Mouse (Mus musculus): ENCODE results near the gene Gm20716. TPM values are rescaled to one million over a fixed set of nuclear protein-coding genes. Genes with fewer than 3 reads are reported as not detected.

Gm20716 gene
- total RNA-seq, 2 experiments from 2014 or later: 25.5 to 31.8 TPM

DNA sequence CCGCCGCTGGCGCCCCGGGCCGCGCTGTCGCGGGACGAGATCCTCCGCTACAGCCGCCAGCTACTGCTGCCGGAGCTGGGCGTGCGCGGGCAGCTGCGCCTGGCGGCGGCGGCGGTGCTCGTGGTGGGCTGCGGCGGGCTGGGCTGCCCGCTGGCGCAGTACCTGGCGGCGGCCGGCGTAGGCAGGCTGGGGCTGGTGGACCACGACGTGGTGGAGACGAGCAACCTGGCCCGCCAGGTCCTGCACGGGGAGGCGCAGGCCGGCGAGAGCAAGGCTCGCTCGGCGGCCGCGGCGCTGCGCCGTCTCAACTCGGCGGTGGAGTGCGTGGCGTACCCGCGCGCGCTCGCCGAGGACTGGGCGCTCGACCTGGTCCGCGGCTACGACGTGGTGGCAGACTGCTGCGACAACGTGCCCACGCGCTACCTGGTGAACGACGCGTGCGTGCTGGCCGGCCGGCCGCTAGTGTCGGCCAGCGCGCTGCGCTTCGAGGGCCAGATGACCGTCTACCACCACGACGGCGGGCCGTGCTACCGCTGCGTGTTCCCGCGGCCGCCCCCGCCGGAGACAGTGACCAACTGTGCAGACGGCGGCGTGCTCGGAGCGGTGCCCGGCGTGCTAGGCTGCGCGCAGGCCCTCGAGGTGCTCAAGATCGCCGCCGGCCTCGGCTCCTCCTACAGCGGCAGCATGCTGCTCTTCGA is 758 bp upstream of the Gm20716 start:
- peak in 1 of 2 experiments; percentile 42 for DNase-seq (ENCODE audit: low spot score in 2 of 2)
- intact Hi-C loops (cut with DNase I): no loop called here

DNA sequence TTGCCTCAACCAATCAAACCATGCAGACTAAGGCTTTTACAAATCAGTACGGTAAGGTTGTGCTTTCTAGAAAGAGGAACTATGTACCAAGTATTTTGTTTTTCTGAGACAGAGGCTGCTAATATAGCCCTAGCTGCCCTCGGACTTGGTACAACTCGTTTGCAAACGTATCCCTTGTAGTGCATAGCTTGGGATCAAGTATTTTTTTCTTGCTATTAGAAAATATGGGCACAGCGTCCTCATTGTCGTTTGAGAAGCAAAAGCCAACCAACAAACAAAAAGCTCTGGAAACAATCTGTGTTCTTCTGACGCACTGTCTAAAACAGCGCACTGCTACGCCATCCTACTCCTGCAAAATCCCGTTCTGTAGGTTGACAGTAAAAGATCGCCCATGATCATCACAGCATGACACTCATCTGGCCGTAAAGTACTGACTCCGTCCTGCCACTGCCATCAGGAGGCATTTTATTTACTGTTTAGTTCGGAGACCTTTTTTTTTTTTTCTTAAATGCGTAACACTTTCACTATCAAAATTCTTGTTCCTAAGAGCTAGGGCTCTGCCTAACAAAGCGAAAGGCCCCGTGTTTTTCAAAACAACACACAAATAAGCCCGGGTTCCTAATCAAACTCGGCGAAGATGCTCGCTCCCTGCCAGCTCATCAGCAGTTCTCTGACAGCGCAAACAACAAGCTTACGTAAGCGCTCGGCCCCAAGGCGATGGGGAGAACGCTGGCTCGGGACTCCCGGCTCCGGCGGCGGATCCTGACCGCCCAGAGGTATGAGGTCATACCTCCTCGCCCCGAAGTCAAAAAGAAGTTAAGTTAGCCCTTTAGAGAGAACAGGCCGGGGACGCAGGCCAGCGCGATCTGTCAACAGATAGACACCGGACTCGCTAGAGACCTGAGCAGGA is 793 bp downstream of the Gm20716 start:
- intact Hi-C loops (cut with DNase I): no loop called here
- peak; percentile 36 to 38 for DNase-seq (ENCODE audit: low spot score in 2 of 2)

DNA sequence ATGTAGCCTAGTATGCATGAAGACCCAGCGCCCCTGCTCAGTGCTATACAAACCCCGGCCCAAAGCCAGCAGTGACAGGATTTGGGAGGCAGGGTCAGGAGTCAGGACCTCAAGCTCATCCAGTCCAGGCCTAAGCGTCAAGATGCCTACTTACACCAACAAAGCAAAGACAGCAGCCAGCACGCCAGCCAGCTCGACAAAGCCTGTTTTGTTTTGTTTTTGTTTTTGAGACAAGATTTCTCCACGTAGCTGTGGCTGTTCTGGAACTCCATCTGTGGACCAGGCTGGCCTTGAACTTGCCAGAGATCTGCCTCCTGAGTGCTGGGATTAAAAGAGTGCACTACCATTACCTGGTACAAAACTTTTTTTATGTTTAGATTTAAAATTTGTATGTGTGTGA is 6.8 kb downstream of the Gm20716 start:
- no peak for DNase-seq (ENCODE audit: low spot score in 2 of 2)
- intact Hi-C loops (cut with DNase I): no loop called here

DNA sequence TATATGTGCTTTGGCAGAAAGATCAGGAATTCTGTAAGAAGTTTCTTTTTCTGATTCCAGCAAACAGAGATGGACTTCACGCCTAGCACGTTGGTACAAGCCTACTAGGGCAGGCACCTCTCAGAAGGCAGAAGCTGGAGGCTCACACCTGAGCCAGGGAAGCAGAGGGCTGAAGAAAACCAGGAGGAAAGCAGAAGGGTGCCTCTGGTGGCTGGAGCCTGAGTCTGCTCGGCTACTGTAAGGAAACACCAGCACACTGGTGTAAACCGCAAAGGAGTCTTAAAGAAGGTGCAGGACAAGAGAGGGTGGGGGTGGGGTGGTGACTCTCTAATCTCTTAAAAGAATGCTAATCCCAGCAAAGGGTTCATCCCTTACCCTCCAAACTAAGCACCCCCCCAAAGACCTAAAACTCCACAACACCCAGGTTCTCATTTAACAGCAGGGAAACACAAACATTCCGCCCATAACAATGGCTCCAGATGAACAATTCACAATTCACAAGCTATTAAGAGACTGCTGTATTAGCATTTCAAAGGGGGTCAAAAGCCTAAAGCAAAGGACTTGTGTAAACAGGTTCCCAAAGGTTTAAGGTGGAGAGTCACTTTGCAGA is 16.3 kb downstream of the Gm20716 start:
- intact Hi-C loops (cut with DNase I): no loop called here
- DNase-seq (ENCODE audit: low spot score in 2 of 2): no peak

DNA sequence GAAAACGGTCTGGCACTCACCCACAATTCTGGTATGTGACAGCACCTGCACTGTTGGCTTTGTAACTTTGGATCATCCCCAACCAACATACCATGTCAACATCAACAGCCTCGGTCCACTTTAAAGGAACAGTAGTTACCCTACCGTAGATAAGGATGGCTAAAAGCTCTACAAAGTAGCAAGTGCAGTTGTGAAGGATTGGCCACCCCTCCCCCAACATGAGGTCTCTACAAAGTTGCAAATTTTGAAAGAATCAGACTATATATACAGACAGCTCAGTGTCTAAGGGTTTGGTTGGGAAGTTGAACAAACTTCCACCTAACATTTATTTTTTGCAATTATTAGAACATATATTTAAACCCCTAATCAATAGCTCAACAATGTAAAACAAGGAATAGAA is 22.3 kb downstream of the Gm20716 start:
- intact Hi-C loops (cut with DNase I): loop anchor here (2.0 kb wide), 1 partner anchor 79 kb away; no protein-coding TSS in a partner anchor
- no peak for DNase-seq (ENCODE audit: low spot score in 2 of 2)

DNA sequence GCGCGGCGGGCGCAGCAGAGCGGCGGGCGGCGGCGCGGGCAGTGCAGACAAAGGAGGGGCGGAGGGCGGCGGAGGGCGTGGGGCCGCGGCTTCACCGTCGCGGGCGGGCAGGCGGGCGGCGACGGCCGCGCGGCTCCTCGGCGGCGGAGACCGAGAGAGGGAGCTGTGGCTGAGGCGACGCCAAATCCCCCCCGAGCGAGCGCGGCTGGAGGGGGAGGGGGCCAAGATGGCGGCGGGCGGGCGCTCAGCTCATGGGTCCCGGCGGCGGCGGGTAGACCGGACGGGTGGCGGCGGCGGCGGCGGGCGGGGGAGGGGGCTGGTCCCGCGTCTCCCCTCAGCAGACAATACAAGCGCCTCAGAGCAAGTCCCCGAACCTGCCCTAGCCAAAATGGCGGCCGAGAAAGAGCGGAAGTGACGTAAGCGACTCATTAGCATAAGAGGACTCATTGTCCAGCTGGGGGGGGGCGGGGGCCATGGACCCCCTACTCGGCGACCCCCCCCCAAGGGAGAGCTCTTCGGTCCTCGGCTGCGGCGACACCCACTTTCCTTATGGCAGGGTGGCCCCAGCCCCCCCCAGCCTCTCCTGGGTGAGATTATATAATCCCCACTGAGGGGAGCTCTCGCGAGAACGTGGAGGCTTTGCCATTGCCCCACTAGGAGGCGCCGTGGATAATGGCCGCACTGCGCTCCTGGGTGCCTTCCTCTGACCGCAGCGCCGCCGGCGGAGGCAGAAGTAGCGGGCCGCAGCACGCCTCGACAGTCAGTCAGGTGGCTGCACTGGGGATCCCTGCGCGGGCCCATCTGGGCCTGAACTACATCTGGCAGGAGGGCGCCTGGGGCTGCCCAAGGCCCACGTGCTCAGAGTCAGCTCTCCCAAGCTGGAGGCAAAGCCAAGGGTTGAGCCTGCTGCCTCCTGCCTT is 23.2 kb downstream of the Gm20716 start, which contains the start of gene Adnp:
Gene Adnp (minus strand): TSS at position 388 of the 920 bp plus-strand sequence.
- DNase-seq (ENCODE audit: low spot score in 2 of 2): peak; percentile 95 to 98
- intact Hi-C loops (cut with DNase I): loop anchor here (2.0 kb wide), 1 partner anchor 78 kb away; no protein-coding TSS in a partner anchor

DNA sequence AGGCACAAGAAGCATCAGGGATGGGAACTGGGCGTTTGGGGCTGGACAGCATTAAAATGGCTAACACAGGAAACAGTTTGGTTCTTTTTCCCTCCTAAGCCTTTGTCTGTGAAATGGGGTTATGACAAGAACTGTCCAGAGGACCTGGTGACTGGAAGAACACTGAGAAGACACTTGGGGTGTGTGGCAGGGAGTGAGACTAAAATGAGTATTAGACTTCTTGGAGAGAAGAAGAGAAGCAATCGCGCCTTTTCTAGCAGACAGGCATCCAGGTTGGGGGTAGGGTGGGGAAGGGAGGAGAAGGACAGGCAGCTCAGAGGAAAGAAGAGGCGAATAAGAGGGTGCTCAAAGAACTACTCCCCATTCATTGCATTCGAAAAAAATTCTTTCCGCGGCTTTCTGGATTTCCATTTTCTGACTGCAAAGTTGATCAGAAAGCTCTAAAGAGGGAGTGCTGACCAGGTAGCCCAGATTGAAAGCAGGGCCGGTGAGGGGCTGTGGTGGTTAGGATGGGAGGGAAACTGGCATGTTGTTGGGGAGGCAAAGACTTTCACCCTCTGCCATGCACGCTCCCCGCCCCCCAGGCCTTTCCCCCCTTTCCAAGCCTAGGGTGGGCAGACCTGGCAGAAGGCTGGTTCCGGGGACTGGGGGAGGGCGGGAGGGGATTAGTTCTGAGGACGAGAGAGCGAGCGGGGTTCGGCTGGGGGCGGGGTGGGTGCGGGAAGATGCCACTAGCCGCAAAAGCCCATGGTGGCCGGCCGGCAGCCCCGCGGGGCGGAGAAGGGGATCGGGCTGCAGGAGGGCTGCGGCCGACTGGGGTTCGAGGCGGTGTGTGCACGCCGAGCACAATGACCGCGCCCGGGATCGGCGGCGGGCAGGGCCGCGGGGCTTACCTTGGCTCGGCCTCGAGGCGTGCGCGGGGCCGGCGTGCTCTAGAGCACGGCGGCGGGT is 24.2 kb downstream of the Gm20716 start:
- intact Hi-C loops (cut with DNase I): loop anchor here (2.0 kb wide), 2 partner anchors 77 to 89 kb away; no protein-coding TSS in a partner anchor
- DNase-seq (ENCODE audit: low spot score in 2 of 2): peak in 1 of 2 experiments; percentile 16

DNA sequence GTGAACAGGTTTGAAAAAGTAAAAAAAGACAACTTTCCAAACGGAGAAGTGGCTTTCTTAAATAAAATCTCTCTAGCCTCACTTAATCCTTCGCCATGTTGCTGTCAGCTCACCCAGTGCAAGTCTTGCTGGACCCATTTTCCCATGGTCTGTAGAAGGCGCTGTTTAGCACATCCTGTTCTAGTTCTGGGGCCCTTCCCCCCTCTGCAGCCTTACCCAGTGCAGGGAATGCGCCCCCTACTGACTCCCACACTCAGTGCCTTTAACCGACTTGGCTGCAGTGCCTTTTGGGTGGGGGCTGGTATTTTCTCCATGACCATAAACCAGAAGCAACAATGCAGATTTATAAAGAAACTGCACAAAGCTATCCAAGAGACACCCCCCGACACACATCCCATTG is 24.9 kb downstream of the Gm20716 start:
- intact Hi-C loops (cut with DNase I): loop anchor here (2.0 kb wide), 1 partner anchor 88 kb away; no protein-coding TSS in a partner anchor
- peak; percentile 92 to 97 for DNase-seq (ENCODE audit: low spot score in 2 of 2)

DNA sequence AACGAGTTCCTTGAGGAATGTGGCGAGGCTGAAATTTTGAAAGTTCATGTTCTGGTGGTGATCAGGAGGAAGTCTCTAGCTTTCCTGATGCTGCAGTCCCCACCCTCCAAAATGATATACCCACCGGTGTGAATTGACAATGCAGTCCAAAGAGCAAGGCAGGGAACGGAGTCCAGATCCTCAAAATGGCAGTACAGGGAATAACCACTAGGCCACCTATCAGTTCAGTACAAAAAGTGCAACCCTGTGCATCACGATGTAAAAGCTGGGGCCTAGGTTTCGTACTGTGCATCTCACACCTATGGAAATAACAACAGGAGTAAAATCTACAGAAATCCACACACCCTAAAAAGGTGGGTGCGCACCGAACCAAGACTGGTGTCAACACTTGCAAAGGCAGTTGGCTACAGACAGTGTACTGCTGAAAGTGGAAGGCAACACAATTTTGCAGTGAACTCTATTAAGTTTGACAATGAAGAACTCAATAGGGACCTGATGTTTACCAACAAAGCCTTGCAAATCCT is 25.6 kb downstream of the Gm20716 start:
- intact Hi-C loops (cut with DNase I): loop anchor here (2.0 kb wide), 1 partner anchor 88 kb away; no protein-coding TSS in a partner anchor
- no peak for DNase-seq (ENCODE audit: low spot score in 2 of 2)

DNA sequence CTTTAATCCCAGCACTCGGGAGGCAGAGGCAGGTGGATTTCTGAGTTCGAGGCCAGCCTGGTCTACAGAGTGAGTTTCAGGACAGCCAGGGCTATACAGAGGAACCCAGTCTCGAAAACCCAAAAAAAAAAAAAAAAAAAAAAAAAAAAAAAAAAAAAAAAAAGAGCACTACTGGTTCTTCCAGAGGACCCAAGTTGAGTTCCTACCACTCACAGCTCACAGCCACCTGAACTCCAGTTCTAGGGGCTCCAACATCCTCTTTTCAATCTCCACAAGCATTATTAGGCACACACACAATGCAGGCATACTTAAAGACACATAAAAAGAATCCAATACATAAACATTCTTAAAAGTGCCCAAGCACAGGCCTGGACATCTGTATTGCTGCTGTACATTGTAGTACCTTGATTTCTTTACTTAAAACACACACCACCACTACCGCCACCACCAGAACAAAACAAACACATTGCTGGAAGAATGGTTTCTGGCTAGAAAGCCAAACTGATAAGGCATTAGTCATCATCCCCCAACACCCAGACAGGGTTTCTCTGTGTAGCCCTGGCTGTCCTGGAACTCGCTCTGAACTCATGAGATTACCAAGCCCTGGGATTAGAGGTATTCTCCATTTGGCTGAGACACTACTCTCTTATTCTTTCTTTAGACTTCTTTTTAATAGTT is 30.0 kb downstream of the Gm20716 start:
- intact Hi-C loops (cut with DNase I): no loop called here
- no peak for DNase-seq (ENCODE audit: low spot score in 2 of 2)

DNA sequence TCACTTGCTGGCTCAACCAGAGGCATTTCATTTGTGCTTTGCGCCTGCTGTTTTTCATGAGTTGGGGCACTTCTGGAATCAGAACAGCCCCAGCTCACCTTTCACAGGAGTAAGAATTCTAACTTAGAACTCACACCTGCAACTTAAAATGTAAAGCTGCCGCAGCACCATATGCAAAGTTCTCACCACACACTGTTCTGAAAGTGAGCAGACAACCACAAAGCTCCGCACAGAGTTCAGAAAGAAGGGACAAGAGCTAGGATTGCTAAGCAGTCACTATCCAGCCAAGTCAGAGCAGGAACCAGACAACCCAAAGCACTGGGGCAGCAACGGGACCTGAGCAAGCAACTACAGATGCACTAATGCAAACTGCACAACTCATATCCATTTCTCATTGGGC is 30.7 kb downstream of the Gm20716 start:
- no peak for DNase-seq (ENCODE audit: low spot score in 2 of 2)
- intact Hi-C loops (cut with DNase I): no loop called here

DNA sequence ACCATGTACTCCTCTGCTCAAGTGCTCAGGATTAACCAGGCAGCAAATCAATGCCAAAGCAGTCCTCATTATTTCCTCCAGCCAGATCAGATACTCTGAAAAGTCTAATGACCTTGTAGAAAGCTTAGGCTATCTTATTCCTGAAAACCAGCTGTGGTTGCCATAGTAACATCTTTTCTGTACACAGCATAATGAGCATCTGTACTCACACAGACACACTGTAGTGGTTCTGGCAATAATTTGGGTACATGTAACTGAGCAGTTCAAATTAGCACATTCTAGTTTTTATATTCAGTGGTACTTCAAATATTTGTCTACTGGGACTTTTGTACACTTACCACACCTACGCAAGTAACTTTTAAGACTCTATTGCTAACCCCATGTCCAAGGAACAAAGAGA is 31.7 kb downstream of the Gm20716 start:
- intact Hi-C loops (cut with DNase I): no loop called here
- DNase-seq (ENCODE audit: low spot score in 2 of 2): no peak

DNA sequence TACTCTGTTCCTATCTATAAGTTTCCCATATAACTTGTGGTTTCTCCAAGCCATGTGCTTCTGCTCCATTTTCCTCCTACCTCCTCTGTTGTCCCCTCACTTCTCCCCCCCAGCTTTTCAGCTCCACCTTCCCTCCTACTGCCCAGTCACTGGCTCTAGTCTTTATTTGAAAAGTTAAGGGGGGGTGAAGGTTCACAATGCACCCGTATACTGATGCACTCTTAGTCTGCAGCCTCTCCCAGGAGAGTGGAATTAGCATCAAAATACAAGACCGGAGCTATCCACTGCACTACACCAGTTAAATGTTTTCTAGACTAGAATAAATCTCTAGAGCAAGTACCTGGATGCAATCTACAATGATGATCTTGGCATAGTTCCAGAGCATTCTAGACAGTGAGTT is 34.4 kb downstream of the Gm20716 start:
- intact Hi-C loops (cut with DNase I): no loop called here

DNA sequence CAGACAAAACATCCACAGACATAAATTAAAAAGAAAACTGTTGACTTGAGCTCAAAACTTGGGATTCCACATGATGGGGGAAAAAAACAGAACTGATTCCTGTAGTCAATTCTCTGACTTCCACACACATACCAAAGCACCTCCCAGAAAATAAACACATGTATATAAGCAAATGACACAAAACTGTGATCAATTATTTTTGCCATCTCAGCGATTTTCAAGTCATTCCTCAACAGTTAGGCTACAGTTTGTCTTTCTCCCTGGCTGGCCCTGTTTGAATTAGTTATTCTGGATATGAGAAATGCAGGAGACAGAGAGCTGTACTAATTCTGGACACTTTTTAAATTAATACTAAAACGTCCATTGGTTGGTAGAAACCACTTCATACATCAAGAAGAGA is 36.5 kb downstream of the Gm20716 start:
- intact Hi-C loops (cut with DNase I): no loop called here
- no peak for DNase-seq (ENCODE audit: low spot score in 2 of 2)

More for the DNA sequence above, 34.4 kb downstream of the Gm20716 start:
- no peak for DNase-seq (ENCODE audit: low spot score in 2 of 2)

DNA sequence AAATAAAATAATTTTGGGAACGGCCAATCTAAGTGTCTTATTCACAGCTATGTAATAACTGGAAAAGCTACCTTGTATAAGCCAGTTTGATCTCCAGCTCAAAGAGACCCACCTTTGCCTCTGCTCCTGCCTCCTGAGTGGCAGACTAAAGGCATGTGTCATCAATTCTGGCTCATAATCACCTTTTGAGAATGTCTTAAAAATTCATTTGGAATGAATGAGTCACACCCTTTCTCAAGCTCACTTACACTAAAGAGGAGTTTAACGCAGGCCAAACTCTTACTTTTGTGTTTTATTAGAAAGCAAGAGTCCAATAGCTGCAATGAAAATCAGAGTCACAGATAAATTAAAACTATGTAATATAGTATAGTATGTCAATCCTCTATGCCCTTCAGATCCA is 38.3 kb downstream of the Gm20716 start:
- intact Hi-C loops (cut with DNase I): no loop called here

DNA sequence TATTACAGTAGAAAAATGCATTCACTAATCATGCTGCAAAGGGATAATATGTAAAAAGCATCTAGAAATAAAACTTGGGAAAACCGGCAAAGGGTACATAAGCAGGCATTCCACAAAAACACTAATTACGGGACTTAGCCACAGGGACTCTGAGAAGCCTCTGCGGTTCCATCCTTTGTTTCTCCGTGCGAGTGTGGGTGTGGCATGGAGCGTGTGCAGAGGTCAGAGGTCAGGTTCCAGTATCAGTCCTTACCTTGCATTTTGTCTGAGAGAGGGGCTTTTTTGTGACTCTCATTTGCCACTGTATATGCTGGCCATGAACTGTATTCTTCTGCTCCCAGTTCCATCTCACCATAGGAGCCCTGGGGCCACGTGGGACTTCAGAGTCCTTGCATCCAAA is 54.2 kb downstream of the Gm20716 start:
- intact Hi-C loops (cut with DNase I): no loop called here
- DNase-seq (ENCODE audit: low spot score in 2 of 2): no peak

More for the DNA sequence above, 38.3 kb downstream of the Gm20716 start:
- DNase-seq (ENCODE audit: low spot score in 2 of 2): no peak

DNA sequence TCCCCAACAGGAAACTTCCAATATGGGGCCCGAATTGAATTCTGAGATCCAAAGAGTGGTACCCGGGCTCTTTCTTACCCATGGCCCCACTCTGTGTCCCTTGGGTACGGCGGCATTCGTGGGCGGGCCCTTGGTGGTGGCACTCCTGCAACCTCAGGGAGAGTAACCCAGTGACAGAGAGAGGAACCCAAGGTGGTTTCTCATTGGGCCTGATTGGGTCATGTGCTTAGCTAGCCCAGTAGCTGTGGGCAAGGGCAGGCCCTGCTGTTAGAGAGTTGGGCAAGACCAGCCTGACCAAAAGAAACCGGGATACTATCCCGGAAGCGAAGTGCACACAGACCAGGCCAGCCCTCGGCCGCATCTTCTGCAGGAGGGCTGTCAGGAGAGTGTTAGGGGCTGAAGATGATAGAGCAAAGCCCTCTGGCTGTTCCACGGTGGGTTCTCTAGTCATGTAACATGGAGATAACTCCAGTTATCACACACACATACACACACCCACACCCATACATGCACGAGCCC is 59.9 kb downstream of the Gm20716 start:
- intact Hi-C loops (cut with DNase I): no loop called here
- DNase-seq (ENCODE audit: low spot score in 2 of 2): peak; percentile 18 to 35
